Mouse (Mus musculus) heart, embryonic 13.5 days (tissue): ENCODE measurements at regions not wholly inside any gene's neighbourhood (a gene's known extent, or its start where the extent isn't known, plus 50 kb on each side); places are given as distances from the start of the nearest gene placed in this dataset.

Experiments used
- ATAC-seq: fragments of 200-750 bp; cut with Nextera tagmentation; 2 replicates; pipeline ENCODE4 v1.8.0; 2017; ENCODE audit warnings: moderate TSS enrichment; ENCODE audit not compliant: insufficient number of reproducible peaks, low FRiP score, low TSS enrichment; ENCODE audit errors: extremely low read depth
- H3K27ac ChIP-seq: fragments of 300-500 bp; sonication (generic); replicated peaks from 2 replicates; pipeline ENCODE4 v1.5.1; 2015; ENCODE audit warnings: moderate library complexity, mild to moderate bottlenecking, inconsistent platforms
- H3K27me3 ChIP-seq: fragments of 300-500 bp; sonication (generic); replicated peaks from 2 replicates; pipeline ENCODE4 v1.6.1; 2015; ENCODE audit warnings: mild to moderate bottlenecking, inconsistent platforms
- H3K36me3 ChIP-seq: fragments of 300-500 bp; sonication (generic); 2 replicates; pipeline ENCODE4 v1.6.1; 2015; ENCODE audit warnings: mild to moderate bottlenecking, inconsistent platforms
- H3K4me1 ChIP-seq: fragments of 300-500 bp; sonication (generic); 2 replicates; pipeline ENCODE4 v1.6.1; 2015; ENCODE audit warnings: inconsistent platforms
- H3K4me2 ChIP-seq: fragments of 300-500 bp; sonication (generic); 2 replicates; pipeline ENCODE4 v1.6.1; 2015; ENCODE audit warnings: inconsistent platforms, mild to moderate bottlenecking, moderate library complexity
- H3K4me3 ChIP-seq: fragments of 300-500 bp; sonication (generic); 2 replicates; pipeline ENCODE4 v1.5.1; 2015; ENCODE audit warnings: moderate library complexity, mild to moderate bottlenecking, inconsistent platforms
- H3K9ac ChIP-seq: fragments of 300-500 bp; sonication (generic); 2 replicates; pipeline ENCODE4 v1.6.1; 2015; ENCODE audit warnings: inconsistent platforms, mild to moderate bottlenecking, moderate library complexity
- H3K9me3 ChIP-seq: fragments of 300-500 bp; sonication (generic); 2 replicates; pipeline ENCODE4 v1.6.1; 2016; ENCODE audit warnings: inconsistent platforms
- WGBS: fragments of 180-500 bp; shearing (Covaris S2); methylation state at CpG from one replicate; pipeline ENCODE4 v1.1.7; 2015; ENCODE audit warnings: mixed read lengths; 5-methylcytosine and 5-hydroxymethylcytosine counted together

- Histone ChIP-seq H3K4me1 (no peaks in the 10 kb centered on the region), H3K27ac (no peak overlapping the region), H3K9me3 (no peaks in the 10 kb centered on the region), H3K27me3 (no peaks in the 10 kb centered on the region), H3K4me3 (no peak overlapping the region), H3K9ac (no peak overlapping the region), H3K36me3 (no peaks in the 10 kb centered on the region), H3K4me2 (no peak overlapping the region)
- no peak for ATAC-seq
- WGBS = 74% methylated on average over 4 of the region's 4 CpGs
Measured at GRCm38 (mm10) chr15:63445016-63445415, 400.0 kb downstream of the Gsdmc2 start.

- Histone ChIP-seq H3K27ac (no peak overlapping the region), H3K4me3 (no peak overlapping the region), H3K4me1 (no peaks in the 10 kb centered on the region), H3K9ac (no peak overlapping the region), H3K27me3 (no peaks in the 10 kb centered on the region), H3K4me2 (no peak overlapping the region), H3K9me3 (no peaks in the 10 kb centered on the region), H3K36me3 (no peaks in the 10 kb centered on the region)
- WGBS = 74% methylated on average over 6 of the region's 6 CpGs
- ATAC-seq = no peak
Measured at GRCm38 (mm10) chr15:63442146-63442780, 402.7 kb downstream of the Gsdmc2 start.

GRCm38 (mm10) chr15:63412649-63413048 is 432.3 kb downstream of the Gsdmc2 start:
- Histone ChIP-seq H3K9me3 (no peaks in the 10 kb centered on the region), H3K9ac (no peak overlapping the region), H3K4me2 (no peak overlapping the region), H3K4me1 (no peaks in the 10 kb centered on the region), H3K36me3 (no peaks in the 10 kb centered on the region), H3K4me3 (no peak overlapping the region), H3K27ac (no peak overlapping the region), H3K27me3 (no peaks in the 10 kb centered on the region)
- WGBS = 78% methylated on average over 4 of the region's 4 CpGs
- ATAC-seq = no peak

DNA sequence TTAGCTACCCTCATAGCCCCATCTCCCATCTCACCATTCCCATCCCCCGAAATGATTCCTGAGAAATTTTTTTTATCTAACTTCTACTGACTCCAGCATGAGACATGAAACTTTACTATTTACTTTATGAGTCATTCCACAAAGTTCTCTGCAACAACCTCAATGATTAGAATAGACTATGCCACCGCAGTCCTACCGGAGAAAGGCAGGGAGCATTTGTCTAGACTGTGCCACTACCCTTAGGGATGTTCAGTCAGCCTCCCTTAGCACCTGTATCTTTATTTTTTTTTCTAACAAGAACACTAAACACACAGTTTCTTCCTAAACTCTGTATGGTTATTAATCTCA is 433.2 kb downstream of the Gsdmc2 start:
- Histone ChIP-seq H3K36me3 (no peaks in the 10 kb centered on the region), H3K27ac (no peak overlapping the region), H3K4me2 (no peak overlapping the region), H3K9ac (no peak overlapping the region), H3K4me1 (no peaks in the 10 kb centered on the region), H3K4me3 (no peak overlapping the region), H3K9me3 (no peaks in the 10 kb centered on the region), H3K27me3 (no peaks in the 10 kb centered on the region)
- WGBS = 65% methylated on average over 3 of the region's 3 CpGs
- ATAC-seq = no peak

DNA sequence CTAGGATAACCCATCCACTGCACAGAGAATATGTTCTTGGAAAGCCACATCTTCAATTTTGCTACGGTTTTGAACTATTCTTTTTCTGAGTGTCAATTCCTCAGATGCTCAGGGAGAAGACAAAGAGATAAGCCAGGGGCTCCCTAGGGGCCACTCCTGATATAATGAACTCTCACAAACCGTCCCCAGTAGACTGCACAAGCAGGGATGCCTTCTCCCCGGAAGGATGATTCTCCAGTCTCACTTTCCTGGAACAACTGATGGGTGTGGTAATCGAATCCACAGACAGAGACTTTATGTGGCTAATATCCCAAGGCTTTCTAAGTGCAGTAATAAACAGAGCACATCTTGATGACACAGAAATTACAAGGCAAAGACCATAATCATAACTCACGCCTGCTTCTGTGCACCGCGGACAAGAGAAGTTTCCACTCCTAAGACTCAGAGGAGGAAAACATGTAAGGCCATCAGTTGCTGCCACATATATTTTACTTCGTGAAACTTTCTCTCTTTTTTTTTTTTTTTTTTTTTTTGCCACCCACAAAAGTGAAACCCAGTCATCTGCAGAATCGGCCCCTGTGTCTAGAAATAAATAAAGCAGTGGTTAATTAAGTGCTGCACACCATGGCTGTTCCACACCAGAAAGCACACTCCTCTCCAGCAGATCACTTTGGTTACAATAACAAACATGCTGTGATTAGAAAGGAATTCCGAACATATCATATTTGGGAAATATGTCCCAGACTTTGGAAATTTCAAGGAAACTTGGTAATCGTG is 433.8 kb downstream of the Gsdmc2 start:
- no peak for ATAC-seq
- Histone ChIP-seq H3K4me2 (no peak overlapping the region), H3K4me1 (no peaks in the 10 kb centered on the region), H3K36me3 (no peaks in the 10 kb centered on the region), H3K9ac (no peak overlapping the region), H3K4me3 (no peak overlapping the region), H3K9me3 (no peaks in the 10 kb centered on the region), H3K27ac (no peak overlapping the region), H3K27me3 (no peaks in the 10 kb centered on the region)
- WGBS = 65% methylated on average over 11 of the region's 11 CpGs

DNA sequence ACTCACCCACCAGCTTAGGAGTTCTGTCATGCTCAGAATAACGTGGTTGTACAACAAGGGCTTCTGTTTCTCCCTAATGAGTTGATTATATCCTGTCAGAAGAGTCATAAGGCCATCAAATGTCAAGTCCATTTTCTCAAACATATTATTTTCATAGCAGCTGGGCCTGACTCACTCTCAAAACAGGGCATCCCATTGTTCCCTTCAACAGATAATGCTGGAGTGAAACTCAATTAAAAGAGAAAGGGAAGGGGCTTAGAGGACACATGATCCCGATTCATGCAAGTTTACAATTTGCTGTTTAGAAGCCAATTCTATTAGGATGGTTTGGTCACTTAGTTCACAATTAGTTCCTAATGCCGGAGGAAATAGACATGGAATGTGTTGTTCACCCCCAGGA is 444.5 kb downstream of the Gsdmc2 start:
- Histone ChIP-seq H3K4me2 (no peak overlapping the region), H3K27ac (no peak overlapping the region), H3K4me1 (no peaks in the 10 kb centered on the region), H3K9me3 (no peaks in the 10 kb centered on the region), H3K9ac (no peak overlapping the region), H3K36me3 (no peaks in the 10 kb centered on the region), H3K27me3 (no peaks in the 10 kb centered on the region), H3K4me3 (no peak overlapping the region)
- WGBS = 61% methylated on average over 3 of the region's 3 CpGs
- ATAC-seq = no peak

DNA sequence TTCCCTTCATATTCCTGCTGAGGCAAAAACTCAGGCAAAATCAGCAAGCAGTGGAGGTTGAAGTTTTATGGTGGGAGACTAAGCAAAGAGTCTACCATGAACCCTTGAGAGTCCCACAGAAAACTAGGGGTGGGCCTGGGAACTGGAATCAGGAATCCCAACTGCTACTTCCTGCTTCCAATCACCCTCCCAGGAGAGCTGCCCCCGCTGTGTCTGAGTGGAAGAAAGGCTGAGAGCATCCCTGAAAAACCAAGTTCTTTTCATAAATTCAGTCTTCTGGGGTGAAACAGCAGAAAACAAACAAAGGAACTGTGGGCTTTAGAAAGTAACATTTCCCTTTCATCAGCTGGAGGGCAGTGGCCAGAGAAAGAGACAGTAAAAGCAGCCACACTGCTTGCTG is 445.0 kb downstream of the Gsdmc2 start:
- Histone ChIP-seq H3K9ac (no peak overlapping the region), H3K9me3 (no peaks in the 10 kb centered on the region)
- 45% methylated on average over 1 of the region's 1 CpGs for WGBS

GRCm38 (mm10) chr15:63397485-63397884 is 447.5 kb downstream of the Gsdmc2 start:
- Histone ChIP-seq H3K9me3 (no peaks in the 10 kb centered on the region), H3K4me1 (no peaks in the 10 kb centered on the region), H3K4me2 (no peak overlapping the region), H3K36me3 (no peaks in the 10 kb centered on the region), H3K9ac (no peak overlapping the region), H3K4me3 (no peak overlapping the region), H3K27me3 (no peaks in the 10 kb centered on the region), H3K27ac (no peak overlapping the region)
- 88% methylated on average over 3 of the region's 3 CpGs for WGBS
- no peak for ATAC-seq

More for the DNA sequence above, 445.0 kb downstream of the Gsdmc2 start:
- Histone ChIP-seq H3K27me3 (no peaks in the 10 kb centered on the region), H3K4me2 (no peak overlapping the region), H3K36me3 (no peaks in the 10 kb centered on the region), H3K4me1 (no peaks in the 10 kb centered on the region), H3K4me3 (no peak overlapping the region), H3K27ac (no peak overlapping the region)
- no peak for ATAC-seq

DNA sequence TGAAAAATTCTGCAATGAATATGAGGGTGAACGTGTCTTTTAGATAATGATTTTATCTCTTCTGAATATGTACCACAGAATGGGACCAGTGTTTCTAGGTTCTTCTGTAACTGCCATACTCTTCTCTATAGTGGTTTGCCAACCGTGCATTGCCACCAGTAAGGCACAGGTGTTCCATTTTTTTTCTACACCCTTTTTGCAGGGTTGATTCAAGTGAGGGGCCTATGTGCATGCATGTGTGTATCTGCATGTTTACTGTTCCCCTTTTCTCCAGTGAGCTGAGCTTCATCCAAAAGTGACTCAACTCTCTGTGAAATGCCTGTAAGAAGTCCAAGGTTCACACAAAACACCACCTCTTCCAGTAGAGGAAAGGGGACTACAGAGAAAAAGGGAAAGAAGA is 467.7 kb downstream of the Gsdmc2 start:
- Histone ChIP-seq H3K27me3 (no peaks in the 10 kb centered on the region), H3K4me2 (no peak overlapping the region), H3K9ac (no peak overlapping the region), H3K4me1 (no peaks in the 10 kb centered on the region), H3K27ac (no peak overlapping the region), H3K4me3 (no peak overlapping the region), H3K36me3 (no peaks in the 10 kb centered on the region), H3K9me3 (no peaks in the 10 kb centered on the region)
- no peak for ATAC-seq
- 74% methylated on average over 2 of the region's 2 CpGs for WGBS

- no peak overlapping the region for H3K4me3 ChIP-seq
- 75% methylated on average over 4 of the region's 4 CpGs for WGBS
- H3K27me3 ChIP-seq = no peaks in the 10 kb centered on the region
- H3K9ac ChIP-seq = no peak overlapping the region
- ATAC-seq = no peak
- H3K27ac ChIP-seq = no peak overlapping the region
- H3K36me3 ChIP-seq = no peaks in the 10 kb centered on the region
- H3K4me1 ChIP-seq = no peaks in the 10 kb centered on the region
- H3K9me3 ChIP-seq = no peaks in the 10 kb centered on the region
- no peak overlapping the region for H3K4me2 ChIP-seq
Measured at GRCm38 (mm10) chr15:63371328-63372023, 473.5 kb downstream of the Gsdmc2 start.

- Histone ChIP-seq H3K4me2 (no peak overlapping the region), H3K4me3 (no peak overlapping the region), H3K4me1 (peaks cover 16% of the 10 kb centered on the region), H3K36me3 (no peaks in the 10 kb centered on the region), H3K27ac (no peak overlapping the region), H3K9ac (no peak overlapping the region), H3K27me3 (no peaks in the 10 kb centered on the region), H3K9me3 (no peaks in the 10 kb centered on the region)
- ATAC-seq = no peak
- WGBS = 60% methylated on average over 1 of the region's 1 CpGs
Measured at GRCm38 (mm10) chr15:63364473-63364872, 480.5 kb downstream of the Gsdmc2 start.
